Mouse (Mus musculus): ENCODE results near the gene Cul4b.

DNA sequence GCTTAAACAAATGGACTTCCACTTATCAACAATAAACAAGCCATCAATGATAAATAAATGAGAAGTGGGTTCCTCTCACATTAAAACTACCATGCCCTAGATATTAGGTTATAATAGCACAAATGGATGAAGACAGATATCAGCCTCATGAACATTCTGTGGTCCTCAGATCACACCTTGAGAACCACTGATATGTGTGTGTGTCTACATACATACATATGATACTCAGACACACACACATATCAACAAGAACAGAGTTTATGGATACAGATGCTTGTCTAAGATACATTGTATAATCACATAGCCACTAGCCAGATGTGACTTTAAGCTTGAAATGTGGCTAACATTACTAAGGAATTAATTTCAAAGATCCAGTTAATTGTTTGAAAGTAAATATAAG, 7.3 kb upstream of the Cul4b start:
- TF ChIP-seq POLR2A (IDR thresholded peaks at IDR 0.05; ENCODE audit: borderline replicate concordance, insufficient read depth, low read length) (no peak), CTCF (IDR thresholded peaks at IDR 0.05; ENCODE audit: borderline replicate concordance, insufficient read depth, low read depth, low read length) (no peak)

All from cerebellum, adult 2 months (tissue).